Mouse (Mus musculus): Measurements from ENCODE around the gene Txndc15. TPM values are rescaled to one million over a fixed set of nuclear protein-coding genes. Genes with fewer than 3 reads are reported as not detected.

Gene Txndc15
- total RNA-seq, 2 experiments from 2014 or later: 4.6 to 5.3 TPM

GRCm38 (mm10) chr13:55727120-55727838 lies 12.8 kb downstream of the Txndc15 start, which contains the start of gene Pcbd2:
Pcbd2 (plus strand) TSS chr13:55727368.
- peak; percentile 93 for ATAC-seq (replicated peaks; ENCODE audit: low FRiP score, poor library complexity, severe bottlenecking)

- peak; percentile 81 for ATAC-seq (replicated peaks; ENCODE audit: low FRiP score, poor library complexity, severe bottlenecking)
Observed at GRCm38 (mm10) chr13:55727839-55728238, 13.4 kb downstream of the Txndc15 start.

GRCm38 (mm10) chr13:55730716-55731115 lies 16.3 kb downstream of the Txndc15 start:
- no peak for ATAC-seq (replicated peaks; ENCODE audit: low FRiP score, poor library complexity, severe bottlenecking)

- ATAC-seq (replicated peaks; ENCODE audit: low FRiP score, poor library complexity, severe bottlenecking): no peak
Observed at GRCm38 (mm10) chr13:55732121-55732520, 17.7 kb downstream of the Txndc15 start.

- ATAC-seq (replicated peaks; ENCODE audit: low FRiP score, poor library complexity, severe bottlenecking): no peak
Observed at GRCm38 (mm10) chr13:55733628-55734502, 19.4 kb downstream of the Txndc15 start.

- no peak for ATAC-seq (replicated peaks; ENCODE audit: low FRiP score, poor library complexity, severe bottlenecking)
Observed at GRCm38 (mm10) chr13:55737885-55738284, 23.4 kb downstream of the Txndc15 start.

- no peak for ATAC-seq (replicated peaks; ENCODE audit: low FRiP score, poor library complexity, severe bottlenecking)
Observed at GRCm38 (mm10) chr13:55742306-55742705, 27.9 kb downstream of the Txndc15 start.

GRCm38 (mm10) chr13:55754380-55754779 lies 39.9 kb downstream of the Txndc15 start:
- no peak for ATAC-seq (replicated peaks; ENCODE audit: low FRiP score, poor library complexity, severe bottlenecking)

GRCm38 (mm10) chr13:55756789-55757188 lies 42.3 kb downstream of the Txndc15 start:
- ATAC-seq (replicated peaks; ENCODE audit: low FRiP score, poor library complexity, severe bottlenecking): no peak

GRCm38 (mm10) chr13:55757645-55758044 lies 43.2 kb downstream of the Txndc15 start:
- ATAC-seq (replicated peaks; ENCODE audit: low FRiP score, poor library complexity, severe bottlenecking): no peak

GRCm38 (mm10) chr13:55760576-55760975 lies 46.1 kb downstream of the Txndc15 start:
- ATAC-seq (replicated peaks; ENCODE audit: low FRiP score, poor library complexity, severe bottlenecking): no peak

- ATAC-seq (replicated peaks; ENCODE audit: low FRiP score, poor library complexity, severe bottlenecking): no peak
Observed at GRCm38 (mm10) chr13:55761486-55761885, 47.0 kb downstream of the Txndc15 start.

GRCm38 (mm10) chr13:55774352-55774751 lies 59.9 kb downstream of the Txndc15 start:
- no peak for ATAC-seq (replicated peaks; ENCODE audit: low FRiP score, poor library complexity, severe bottlenecking)

GRCm38 (mm10) chr13:55775056-55775455 lies 60.6 kb downstream of the Txndc15 start:
- no peak for ATAC-seq (replicated peaks; ENCODE audit: low FRiP score, poor library complexity, severe bottlenecking)

Other genes with a start within 250 kb of the Txndc15 start
- gene Dbn1, start 226.5 kb upstream of the Txndc15 start, total RNA-seq (2015; ENCODE audit: low replicate concordance): not detected in 2 replicates
- 0.45 TPM in 1 of 2 replicates, not detected in the other for gene Dbn1, start 226.5 kb upstream of the Txndc15 start, total RNA-seq (2017; ENCODE audit: low replicate concordance)
- 0.84 and 1.4 TPM in 2 replicates for gene Pdlim7, start 201.0 kb upstream of the Txndc15 start, total RNA-seq (2015; ENCODE audit: low replicate concordance)
- gene Pdlim7, start 201.0 kb upstream of the Txndc15 start, total RNA-seq (2017; ENCODE audit: low replicate concordance): 0.15 and 3.5 TPM in 2 replicates
- 23.8 and 31.4 TPM in 2 replicates for gene Dok3, start 185.4 kb upstream of the Txndc15 start, total RNA-seq (2015; ENCODE audit: low replicate concordance)
- gene Dok3, start 185.4 kb upstream of the Txndc15 start, total RNA-seq (2017; ENCODE audit: low replicate concordance): 5.5 and 7.1 TPM in 2 replicates
- gene Ddx41, start 178.0 kb upstream of the Txndc15 start, total RNA-seq (2015; ENCODE audit: low replicate concordance): 5.8 and 5.9 TPM in 2 replicates
- gene Ddx41, start 178.0 kb upstream of the Txndc15 start, total RNA-seq (2017; ENCODE audit: low replicate concordance): 9.1 and 28.7 TPM in 2 replicates
- gene Fam193b, start 143.5 kb upstream of the Txndc15 start, total RNA-seq (2015; ENCODE audit: low replicate concordance): 39.6 and 64.6 TPM in 2 replicates
- gene Fam193b, start 143.5 kb upstream of the Txndc15 start, total RNA-seq (2017; ENCODE audit: low replicate concordance): 39.5 and 47.1 TPM in 2 replicates
- 28.1 and 33.2 TPM in 2 replicates for gene Tmed9, start 140.9 kb upstream of the Txndc15 start, total RNA-seq (2015; ENCODE audit: low replicate concordance)
- 31.1 and 62.9 TPM in 2 replicates for gene Tmed9, start 140.9 kb upstream of the Txndc15 start, total RNA-seq (2017; ENCODE audit: low replicate concordance)
- 2.9 and 3.4 TPM in 2 replicates for gene B4galt7, start 114.8 kb upstream of the Txndc15 start, total RNA-seq (2015; ENCODE audit: low replicate concordance)
- gene B4galt7, start 114.8 kb upstream of the Txndc15 start, total RNA-seq (2017; ENCODE audit: low replicate concordance): 0.53 and 4.0 TPM in 2 replicates
- 15.5 and 34.6 TPM in 2 replicates for gene Caml, start 91.6 kb upstream of the Txndc15 start, total RNA-seq (2015; ENCODE audit: low replicate concordance)
- 34.7 and 35.4 TPM in 2 replicates for gene Caml, start 91.6 kb upstream of the Txndc15 start, total RNA-seq (2017; ENCODE audit: low replicate concordance)
- gene Ddx46, start 79.6 kb upstream of the Txndc15 start, total RNA-seq (2015; ENCODE audit: low replicate concordance): 40.7 and 51.2 TPM in 2 replicates
- 65.6 and 83.3 TPM in 2 replicates for gene Ddx46, start 79.6 kb upstream of the Txndc15 start, total RNA-seq (2017; ENCODE audit: low replicate concordance)
- gene B230219D22Rik, start 21.5 kb upstream of the Txndc15 start, total RNA-seq (2015; ENCODE audit: low replicate concordance): 38.9 and 52.4 TPM in 2 replicates
- gene B230219D22Rik, start 21.5 kb upstream of the Txndc15 start, total RNA-seq (2017; ENCODE audit: low replicate concordance): 25.3 and 33.8 TPM in 2 replicates
- gene Pcbd2, start 12.7 kb downstream of the Txndc15 start, total RNA-seq (2015; ENCODE audit: low replicate concordance): 16.6 and 49.0 TPM in 2 replicates
- gene Pcbd2, start 12.7 kb downstream of the Txndc15 start, total RNA-seq (2017; ENCODE audit: low replicate concordance): 2.1 and 22.8 TPM in 2 replicates
- gene Catsper3, start 69.9 kb downstream of the Txndc15 start, total RNA-seq (2015; ENCODE audit: low replicate concordance): not detected in 2 replicates
- not detected in 2 replicates for gene Catsper3, start 69.9 kb downstream of the Txndc15 start, total RNA-seq (2017; ENCODE audit: low replicate concordance)
- not detected in 2 replicates for gene Pitx1, start 121.5 kb downstream of the Txndc15 start, total RNA-seq (2015; ENCODE audit: low replicate concordance)
- not detected in 2 replicates for gene Pitx1, start 121.5 kb downstream of the Txndc15 start, total RNA-seq (2017; ENCODE audit: low replicate concordance)

All from erythroid progenitor cell, adult 5-6 weeks (primary cell).